Mouse (Mus musculus): Measurements from ENCODE around the gene Vps53.
A peak's percentile ranks its signal among the peaks of the same experiment; 100 is the strongest.

Vps53 gene

DNA sequence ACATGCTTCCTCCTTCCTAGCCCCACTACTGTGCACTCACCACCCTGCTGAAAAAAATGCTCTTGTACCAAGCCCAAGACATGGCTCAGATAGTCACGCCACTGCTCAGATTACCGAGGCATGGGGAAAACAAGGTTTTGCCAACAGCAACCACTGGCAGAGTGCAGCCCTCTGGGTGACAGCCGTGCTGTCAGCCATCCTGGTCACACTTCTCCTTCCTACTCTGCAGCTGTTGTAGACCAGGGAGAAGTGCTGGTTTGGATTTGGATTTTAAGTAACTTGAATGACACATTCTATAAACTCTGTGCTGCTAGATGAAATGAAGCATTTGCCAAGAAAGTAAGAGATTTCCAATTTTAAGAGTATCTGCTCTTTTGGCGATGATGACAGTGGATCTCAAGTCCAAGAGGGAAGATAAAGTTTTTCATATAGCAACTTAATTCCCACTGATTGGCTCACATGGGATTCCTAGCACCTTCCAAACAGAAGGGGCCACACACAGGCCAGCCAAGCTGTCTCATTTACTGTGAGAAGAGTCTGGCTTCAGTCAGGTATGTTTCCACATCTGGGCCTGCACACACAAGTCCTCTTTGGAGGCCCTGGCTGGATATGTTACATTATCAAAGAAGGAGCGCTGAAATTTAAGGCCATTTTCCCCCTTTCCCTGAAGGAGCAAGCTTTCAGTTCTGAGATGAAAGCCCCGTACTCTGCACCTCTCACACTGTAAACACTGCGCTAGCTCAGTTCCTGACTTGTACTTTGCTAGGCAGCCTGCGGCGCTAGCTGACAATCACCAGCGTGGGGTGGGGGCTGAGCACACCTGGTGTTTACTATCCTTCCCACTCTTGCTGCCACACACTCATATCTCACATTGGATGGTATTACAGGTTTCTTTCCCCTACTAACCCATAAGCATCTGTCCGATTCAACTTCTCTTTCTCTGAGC is 72.6 kb downstream of the Vps53 start:
- peak; percentile 47 for DNase-seq (ENCODE audit: low read depth, low spot score)

DNA sequence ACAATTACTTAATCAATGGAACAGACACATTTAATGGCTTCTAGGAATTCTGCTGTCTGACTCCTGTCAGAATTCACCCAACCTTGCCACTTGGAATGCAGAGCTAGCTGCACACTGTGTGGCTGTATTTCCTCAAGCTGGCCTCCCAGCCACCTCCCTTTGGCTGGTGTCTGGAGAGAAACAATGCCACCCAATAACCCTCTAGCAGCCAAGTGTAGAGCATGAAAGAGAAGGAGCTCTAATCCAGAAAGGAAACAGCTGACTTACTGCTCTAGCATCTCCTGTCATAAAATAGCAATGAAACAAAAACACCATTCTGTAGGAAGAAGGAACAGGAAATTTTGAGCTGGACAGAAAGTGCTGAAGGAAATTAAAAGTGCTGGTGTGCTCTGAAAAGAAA is 78.3 kb downstream of the Vps53 start:
- no peak for DNase-seq (ENCODE audit: low read depth, low spot score)

DNA sequence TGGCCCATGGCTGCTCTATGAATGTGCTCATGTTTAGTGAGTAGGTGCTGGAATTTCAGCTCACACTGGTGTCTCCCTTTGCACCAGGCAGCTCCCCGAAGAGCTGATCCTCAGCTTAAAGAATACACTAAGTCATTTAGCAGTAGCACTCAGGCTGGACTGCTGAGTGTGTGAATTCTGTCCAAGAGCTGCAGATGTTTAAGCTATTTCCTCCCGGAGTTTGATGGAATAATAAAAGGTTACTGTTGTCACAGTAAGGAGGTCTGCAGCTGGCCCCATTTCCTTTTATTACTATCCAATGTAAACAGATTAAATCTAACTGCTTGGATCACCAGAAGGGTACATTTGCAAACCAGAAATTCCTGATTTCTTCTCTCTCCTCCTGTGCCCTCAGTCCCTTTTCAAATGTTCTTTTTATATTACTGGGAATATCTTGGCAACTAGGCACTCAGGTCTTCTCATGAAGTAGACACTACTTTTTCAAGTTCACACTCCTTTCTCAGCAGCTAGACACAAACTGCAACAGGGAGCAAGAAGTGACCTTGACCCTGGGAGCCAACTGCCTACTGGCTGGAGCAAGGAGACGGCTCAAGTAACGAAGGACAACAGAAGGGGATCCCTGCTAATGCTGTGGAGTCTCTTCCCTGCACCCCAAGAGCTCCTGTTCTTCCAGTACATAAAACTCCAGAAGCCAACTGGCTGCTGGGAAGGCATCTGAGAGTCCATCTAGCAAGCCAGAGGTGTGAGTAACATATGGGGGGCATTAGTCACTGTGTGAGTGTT is 80.1 kb downstream of the Vps53 start:
- DNase-seq (ENCODE audit: low read depth, low spot score) = no peak

DNA sequence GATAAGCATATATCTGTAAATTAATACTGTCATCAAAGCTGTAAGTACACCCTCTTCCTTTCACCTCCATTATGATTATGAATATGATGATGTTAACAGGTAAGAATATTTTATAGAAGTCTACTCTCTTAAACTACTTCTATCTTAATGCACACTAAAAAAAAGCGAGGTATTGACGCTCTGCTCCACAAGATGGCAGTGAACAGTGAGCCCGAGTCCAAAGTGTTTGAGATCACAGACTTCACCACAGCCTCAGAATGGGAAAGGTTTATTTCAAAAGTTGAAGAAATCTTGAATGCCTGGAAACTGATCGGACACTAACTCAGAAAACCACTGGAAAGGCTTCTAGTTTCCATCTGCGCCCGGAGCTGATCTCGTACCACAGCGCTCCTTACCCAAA is 85.8 kb downstream of the Vps53 start:
- DNase-seq (ENCODE audit: low read depth, low spot score) = no peak

DNA sequence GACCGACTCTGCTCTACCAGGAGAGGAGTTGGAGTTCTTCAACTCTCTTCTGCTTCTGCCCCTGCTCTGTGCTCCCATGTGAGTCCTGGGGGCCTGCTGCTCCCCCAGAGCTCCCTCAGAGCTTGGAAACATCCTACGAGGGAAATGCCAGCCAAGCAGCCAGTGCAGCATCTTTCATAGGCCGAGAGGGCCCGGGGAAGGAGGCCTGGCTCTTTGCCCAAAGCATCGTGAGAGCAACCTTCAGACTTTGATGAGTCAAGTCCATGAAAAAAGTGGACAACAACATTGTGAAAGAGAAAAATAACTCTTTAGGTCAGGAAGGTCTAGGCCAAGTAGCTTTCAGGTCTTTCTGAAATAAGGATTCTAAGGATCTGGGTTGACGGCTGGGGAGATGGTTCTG is 89.7 kb downstream of the Vps53 start:
- DNase-seq (ENCODE audit: low read depth, low spot score) = no peak

DNA sequence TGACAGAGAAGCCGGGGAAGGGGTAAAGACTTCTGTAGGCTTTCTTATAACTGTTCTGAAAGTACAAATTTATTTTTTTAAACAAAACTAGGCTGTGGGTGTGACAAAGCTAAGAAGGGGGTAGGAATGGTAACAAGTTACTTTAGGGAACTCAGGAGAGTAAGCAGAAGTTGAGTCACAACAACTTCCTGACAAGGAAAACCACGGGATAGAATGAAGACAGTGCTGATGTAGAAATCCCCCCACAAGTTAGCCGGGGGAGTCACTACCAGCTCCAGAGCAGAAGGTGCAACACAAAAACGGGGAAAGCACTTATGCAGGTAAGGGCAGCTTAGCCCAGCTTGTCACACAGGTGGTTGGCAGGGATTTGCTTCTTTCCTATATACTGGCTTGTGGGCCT is 90.9 kb downstream of the Vps53 start:
- no peak for DNase-seq (ENCODE audit: low read depth, low spot score)

DNA sequence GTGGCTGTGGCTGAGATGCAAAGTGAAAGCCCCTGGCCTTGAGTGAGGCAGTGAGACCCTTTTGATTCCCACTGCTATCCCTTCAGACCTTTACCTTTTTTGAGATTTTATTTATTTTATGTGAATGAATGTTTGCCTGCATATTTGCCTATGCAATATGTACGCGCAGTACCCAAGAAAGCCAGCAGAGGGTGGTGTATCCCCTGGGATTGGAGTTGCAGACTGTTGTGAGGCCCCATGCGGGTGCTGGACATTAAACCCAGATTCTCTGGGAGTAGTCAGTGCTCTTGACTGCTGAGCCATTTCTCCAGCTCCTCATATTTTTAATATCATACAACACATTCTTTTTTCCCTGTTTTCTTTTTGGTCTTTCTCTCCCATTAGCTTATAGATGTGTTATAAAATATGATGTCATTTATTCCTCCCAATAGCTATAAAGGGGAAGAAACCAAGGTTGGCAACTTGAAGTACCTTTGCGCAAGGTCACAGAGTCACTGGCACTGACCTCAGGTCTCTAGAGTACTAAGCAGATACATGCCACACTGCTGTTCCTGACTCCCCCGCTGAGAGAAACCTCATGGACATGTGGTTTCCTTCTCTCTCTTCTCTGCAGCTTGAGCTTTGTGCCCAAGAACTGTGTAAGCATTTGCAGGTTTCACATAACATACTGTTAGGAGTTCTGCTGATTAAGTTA is 93.4 kb downstream of the Vps53 start:
- peak; percentile 51 for DNase-seq (ENCODE audit: low read depth, low spot score)

DNA sequence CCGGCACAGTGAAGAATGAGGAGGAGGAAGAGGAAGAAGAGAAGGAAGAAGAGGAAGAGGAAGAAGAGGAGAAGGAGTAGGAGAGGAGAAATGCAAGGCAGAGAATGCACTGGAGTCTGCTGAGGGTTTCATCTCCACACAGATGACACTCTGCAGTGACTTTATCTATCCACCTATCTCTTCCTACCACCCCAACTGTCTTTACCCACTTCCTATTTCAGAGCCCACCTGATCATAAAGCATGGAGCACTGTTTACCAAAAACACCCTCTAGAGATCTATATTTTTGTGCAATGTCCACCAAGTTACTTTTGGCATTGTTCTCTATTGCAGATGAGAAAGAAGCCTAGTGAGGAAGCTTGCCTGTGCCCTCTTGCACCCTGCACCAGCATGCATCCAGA is 94.5 kb downstream of the Vps53 start:
- no peak for DNase-seq (ENCODE audit: low read depth, low spot score)

DNA sequence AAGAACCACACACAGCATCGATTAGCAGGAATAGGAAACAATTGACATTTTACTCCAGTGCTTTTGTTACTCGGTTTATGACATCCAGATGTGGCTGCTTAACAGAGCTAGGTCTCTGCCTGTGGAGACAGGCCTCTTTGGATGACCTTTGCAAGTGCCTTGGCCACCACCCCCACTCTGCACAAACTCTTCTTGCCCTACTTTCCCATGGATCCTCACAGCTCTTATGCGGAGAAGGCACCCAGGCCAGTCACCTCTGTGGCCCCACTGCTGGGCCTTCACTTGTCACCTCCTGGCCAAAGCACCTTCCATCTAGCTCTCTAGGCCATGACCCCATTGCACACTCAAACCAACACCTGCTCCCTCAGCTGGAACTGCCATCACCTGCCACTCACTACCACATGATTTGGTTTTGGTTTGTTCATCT is 95.5 kb downstream of the Vps53 start:
- DNase-seq (ENCODE audit: low read depth, low spot score) = peak; percentile 5

DNA sequence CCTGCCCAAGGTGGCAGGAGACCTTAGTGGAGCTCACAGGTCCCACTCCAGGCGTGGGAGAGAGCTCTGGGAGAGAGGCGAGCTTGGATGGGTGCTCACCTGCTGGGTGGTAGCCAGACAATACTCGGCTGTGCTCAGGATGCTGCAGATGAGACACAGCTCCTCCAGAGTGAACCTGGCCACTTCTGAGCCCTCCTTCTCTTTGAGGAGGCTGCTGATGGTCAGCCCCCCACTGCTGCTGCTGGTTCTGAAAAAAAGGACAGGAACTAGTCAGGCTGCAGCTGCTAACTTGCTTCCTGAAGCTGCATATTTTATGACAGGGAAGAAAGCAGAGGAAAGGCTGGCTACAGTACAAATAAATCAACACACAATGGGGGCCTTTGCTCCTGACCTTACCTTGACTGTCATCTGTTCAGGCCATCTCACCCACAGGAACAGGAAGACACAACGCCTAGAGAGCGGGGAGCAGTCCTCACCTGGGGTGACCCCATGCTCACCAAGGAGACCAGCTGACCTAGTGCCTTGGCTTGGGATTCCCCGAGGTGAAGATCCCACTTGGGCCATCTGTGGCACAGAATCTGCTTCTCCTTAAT is 98.3 kb downstream of the Vps53 start:
- no peak for DNase-seq (ENCODE audit: low read depth, low spot score)

DNA sequence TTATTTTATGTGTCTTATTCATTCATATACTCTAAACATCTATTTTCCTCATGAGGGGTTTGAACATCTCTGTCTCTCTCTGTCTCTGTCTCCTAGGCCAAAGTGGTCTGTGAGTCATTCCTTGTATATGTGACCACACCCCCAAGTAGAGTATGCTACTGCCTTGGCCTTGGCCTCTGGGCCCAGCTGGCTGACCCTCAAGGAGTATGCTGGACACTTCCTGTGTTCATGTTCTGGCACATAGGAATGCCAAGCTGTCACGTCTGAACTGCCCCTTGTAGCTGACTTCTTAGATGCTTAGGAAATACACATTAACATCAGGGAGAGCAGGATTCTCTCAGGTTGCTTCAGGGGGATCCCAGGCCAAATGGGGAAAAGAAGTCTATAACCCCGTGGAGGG is 99.2 kb downstream of the Vps53 start:
- no peak for DNase-seq (ENCODE audit: low read depth, low spot score)

DNA sequence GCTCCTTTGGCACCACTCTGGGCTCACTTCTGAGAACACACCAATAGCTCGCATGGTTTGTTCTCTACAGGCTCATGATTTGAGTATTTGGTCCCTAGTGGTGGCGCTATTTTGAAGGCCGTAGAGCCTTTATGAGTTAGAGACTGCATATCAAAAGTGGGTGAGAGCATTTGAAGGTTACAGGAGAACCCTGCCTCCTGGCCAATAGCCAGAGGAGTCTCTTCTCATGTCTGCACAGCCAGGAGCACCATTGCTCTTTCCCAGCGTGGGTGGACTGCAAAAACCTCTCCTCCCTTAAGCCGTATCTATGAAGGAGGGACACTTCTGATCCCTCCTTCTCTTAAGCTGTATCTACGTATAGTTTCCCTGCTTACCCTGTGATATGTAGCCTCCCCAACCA is 102.1 kb downstream of the Vps53 start:
- no peak for DNase-seq (ENCODE audit: low read depth, low spot score)

DNA sequence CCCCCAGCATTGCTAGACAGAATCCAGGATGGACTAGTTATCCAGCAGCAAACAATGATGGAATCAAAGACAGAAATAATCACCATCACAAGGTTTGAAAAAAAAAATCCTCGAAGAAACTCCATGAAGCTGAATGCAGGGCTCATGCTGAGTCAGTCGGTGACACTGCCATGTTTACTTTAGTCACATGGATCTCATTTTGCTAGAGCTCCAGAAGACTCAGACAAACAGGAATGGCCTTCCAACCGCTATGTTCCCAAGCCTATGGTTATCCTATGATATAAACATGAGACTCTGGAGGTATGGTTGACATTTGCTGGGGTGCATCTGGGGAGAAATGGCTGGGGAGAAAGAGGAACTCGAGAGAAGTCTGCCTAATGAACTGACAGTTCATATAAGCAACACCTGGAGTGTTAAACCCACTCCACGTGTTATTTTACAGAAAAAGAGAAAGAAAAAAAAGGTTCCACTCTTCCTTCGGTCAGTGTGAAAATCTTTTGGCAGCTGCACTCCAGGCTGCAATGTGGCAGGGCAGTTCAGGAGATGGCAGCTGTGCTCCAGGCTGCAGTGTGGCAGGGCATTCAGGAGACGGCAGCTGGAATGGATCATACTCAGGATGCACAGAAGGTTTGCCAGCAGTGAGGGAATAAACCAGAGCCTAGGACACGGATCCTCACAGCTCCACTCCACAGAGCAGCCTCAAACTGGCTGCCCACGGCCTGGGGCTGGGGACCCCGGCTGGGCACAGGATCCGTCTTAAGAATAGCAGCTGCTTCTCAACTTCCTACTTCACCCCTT is 105.0 kb downstream of the Vps53 start:
- DNase-seq (ENCODE audit: low read depth, low spot score) = no peak

DNA sequence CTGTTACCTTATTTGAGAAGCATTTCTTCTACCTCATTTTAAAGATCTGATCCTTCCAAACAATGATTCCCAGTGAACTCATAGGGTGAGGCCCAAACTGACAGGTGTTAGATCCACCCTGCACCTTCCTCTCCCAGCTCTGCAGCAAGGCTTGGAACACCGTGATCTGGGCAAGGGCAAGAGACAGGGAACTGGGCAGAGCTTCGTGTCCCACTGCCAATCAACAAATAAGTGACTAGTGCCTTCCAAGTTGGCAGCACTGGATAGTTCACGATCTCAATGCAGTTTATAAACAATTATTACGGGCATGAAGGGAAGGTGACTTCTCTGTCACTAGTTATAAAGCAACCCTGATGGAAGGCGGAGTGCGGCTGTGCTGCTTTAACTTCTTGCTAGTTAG is 109.6 kb downstream of the Vps53 start:
- DNase-seq (ENCODE audit: low read depth, low spot score) = no peak

DNA sequence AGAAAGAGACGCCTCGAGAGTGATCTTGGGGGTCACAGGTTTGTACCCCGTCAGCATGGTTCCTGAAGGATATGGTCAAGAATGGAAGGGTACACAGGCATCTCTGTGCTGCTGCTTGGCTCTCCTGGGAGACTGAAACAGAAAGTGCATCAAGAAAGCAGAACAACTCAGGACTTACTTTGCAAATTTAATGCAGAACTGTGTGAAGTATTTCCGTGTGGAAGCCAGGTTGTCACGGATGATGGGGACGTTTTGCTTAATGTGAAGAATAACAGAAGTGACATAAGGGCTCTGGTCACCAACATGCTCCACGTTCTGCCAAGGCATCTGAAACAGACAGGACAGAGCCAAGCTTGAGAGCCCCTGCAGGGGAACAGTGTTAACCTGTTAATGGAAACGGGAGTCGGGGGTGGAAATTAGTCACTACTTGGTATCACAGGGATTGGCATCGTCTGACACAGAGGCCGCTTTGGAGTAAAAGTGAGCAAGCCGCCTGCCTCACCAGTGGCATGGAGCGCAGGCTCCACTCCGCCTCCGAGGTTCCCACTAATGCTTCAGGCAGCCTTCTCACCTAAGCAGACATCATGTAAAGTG is 112.8 kb downstream of the Vps53 start:
- peak; percentile 50 for DNase-seq (ENCODE audit: low read depth, low spot score)

DNA sequence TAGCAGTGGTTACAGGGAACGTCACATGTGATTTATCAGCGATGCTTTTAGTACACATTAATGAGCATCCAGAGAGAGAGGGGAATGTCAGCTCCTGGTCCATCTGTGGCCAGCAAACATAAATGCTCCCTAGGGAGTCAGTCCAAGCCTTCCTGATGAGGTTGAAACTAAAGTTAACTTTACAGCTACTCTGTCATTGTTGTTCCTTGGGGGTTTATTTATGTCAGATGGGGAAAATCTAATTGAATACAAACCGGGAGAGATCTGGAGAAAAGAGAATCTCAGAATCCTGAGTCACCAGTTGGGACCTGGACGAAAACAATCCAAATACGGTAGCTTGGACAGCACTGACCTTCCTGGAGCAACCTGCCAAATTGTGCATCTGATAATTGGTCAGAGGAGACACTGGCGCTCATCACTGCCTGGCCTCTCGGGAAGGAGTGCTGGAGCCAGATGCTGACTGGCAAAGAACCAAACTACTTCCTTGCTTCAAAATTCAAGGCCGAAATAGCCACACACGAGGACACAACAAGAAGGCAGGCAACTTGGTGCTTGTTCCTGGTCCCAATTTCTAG is 113.8 kb downstream of the Vps53 start:
- DNase-seq (ENCODE audit: low read depth, low spot score) = no peak

DNA sequence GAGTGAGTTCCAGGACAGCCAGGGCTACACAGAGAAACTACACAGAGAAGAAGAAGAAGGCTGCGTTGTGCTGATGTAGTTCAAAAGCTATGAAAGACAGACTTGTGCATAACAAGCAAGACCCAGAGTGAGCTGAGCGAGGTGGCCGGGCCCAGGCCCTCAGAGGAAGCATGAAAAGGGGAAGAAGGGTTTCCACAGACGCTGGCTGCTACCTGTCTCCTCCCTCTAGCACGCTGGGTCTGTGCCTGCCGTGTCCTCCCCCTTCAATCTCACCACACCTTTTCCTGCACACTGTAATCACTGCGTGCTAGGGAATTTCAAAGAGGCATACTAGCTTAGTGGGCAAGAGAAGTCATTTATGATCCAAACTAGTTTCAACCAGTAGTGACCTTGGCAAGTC is 115.0 kb downstream of the Vps53 start:
- peak; percentile 21 for DNase-seq (ENCODE audit: low read depth, low spot score)

DNA sequence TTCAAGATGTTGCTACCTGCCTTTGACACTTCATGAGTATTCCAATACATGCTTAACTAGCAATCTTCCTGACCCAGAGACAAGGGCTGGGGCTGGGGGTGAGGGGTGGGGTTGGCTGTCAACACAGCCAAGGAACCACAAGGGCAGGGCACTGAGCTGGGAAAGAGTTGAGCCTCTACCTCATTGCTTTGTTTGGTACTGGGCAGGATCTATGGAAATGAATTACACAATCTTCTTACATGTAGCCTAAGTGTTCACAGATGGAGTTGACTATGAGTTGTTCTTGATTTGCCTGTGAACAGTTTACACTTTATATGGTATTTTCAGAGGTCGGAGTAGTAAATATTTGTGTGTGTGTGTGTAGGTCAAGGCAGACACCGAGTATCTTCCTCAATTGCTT is 118.5 kb downstream of the Vps53 start:
- DNase-seq (ENCODE audit: low read depth, low spot score) = no peak

DNA sequence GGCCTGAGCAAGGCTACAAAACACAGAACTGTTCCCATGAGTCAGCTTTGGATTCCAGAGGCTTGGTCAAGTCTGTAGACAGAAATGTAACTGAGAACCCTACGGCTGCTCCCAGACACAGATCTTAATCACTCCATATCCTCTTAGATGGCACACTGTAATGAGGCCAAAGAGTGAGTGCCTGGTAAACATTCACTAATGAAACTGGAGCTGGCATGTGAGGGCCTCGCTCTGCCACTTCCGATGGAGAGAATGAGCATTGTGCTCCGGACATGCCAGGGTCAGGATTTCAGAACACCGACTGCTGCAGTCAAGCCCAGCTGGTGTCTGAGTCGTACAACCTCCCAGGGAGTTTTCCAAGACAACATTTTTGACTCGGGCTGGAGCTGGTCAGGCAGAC is 119.5 kb downstream of the Vps53 start:
- DNase-seq (ENCODE audit: low read depth, low spot score) = no peak

DNA sequence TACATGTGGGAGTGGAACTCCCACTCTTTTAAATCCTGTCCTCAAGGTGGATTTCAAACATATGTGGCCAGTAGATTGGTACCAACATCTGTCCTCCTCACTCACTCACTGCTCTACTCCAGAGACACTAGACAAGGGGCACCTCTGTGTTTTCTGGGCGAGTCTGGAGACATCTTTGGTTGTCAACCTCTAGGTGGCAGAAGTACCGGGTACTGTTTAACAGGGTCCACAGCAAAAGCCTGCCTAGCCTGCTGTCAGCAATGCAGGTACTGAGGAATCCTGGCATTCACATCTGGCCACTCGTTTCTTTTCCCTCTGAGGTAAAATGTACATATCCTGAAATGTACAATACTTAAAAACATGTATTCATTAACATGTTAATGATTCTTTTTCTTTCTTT is 123.0 kb downstream of the Vps53 start:
- DNase-seq (ENCODE audit: low read depth, low spot score) = peak; percentile 42
